Comparison of ENCODE assay signal across 21 mouse cellular contexts in the genomic region with DNA sequence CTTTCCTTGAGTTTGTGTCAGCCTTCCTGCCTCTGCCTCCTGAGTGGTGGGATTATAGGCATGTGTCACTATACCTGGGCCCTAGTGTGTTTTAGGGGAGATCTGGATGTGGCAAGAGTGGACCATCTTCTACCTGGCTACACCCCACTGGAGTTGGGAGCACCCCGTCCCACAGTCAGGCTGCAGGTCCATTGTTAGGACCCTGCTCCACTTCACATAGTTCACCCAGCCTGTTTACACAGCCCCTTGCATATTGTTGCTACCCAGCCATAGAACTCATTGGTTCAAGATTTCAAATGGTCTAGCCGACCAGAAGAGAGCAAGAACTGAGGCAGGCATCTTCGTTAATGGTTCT. TPM values are rescaled to one million over a fixed set of nuclear protein-coding genes. Genes with fewer than 3 reads are reported as not detected.
A peak's percentile ranks its signal among the peaks of the same experiment; 100 is the strongest.
DNase-seq lines count a peak whose midpoint lies in the region; ATAC-seq and TF ChIP-seq lines count a peak whose summit lies in the region.
"Had no signal": no experiment of that assay in that cellular context is flagged by ENCODE, and none has a peak within 500 bp of the region (broad histone marks: within the 10 kb centered on the region; RNA-seq: fewer than 3 reads in every experiment).

No protein-coding gene starts in this region.

- peaks cover 9% of the 10 kb centered on the region; the same call in 1 of the 2 replicates for H3K9me3 ChIP-seq in embryonic facial prominence, embryonic 14.5 days (ENCODE audit: control insufficient read depth, low read length)
- H3K9me3 ChIP-seq in embryonic facial prominence, embryonic 10.5 days: peaks cover 8% of the 10 kb centered on the region
- no peaks in the 10 kb centered on the region for H3K9me3 ChIP-seq in heart, postnatal 0 days (replicated peaks; ENCODE audit: control insufficient read depth, low read length)
- H3K9me3 ChIP-seq in stomach, embryonic 15.5 days: no peaks in the 10 kb centered on the region
- H3K9me3 ChIP-seq: G1E; hindbrain, embryonic 15.5 days had no signal

- intact Hi-C loops in heart, postnatal 25 days (cut with DNase I): no loop called here

- no peak overlapping the region for H3K9ac ChIP-seq in embryonic facial prominence, embryonic 14.5 days (ENCODE audit: low read depth, low read length)
- no peak overlapping the region for H3K9ac ChIP-seq in heart, postnatal 0 days (replicated peaks; ENCODE audit: low read depth, low read length)
- H3K9ac ChIP-seq in stomach, embryonic 15.5 days: no peak overlapping the region
- H3K9ac ChIP-seq: embryonic facial prominence, embryonic 13.5 days; hindbrain, embryonic 15.5 days had no signal

- TF ChIP-seq EP300 in heart, postnatal 0 days (IDR thresholded peaks at IDR 0.05; ENCODE audit: low read depth): no peak

- no peak for TF ChIP-seq CTCF in heart, postnatal 0 days (IDR thresholded peaks at IDR 0.05; ENCODE audit: low read depth)

- H3K27me3 ChIP-seq in embryonic facial prominence, embryonic 14.5 days (replicated peaks; ENCODE audit: control insufficient read depth, insufficient read depth, low read length): no peaks in the 10 kb centered on the region
- no peaks in the 10 kb centered on the region for H3K27me3 ChIP-seq in embryonic facial prominence, embryonic 10.5 days (replicated peaks; ENCODE audit: low read depth, poor library complexity, severe bottlenecking)
- no peaks in the 10 kb centered on the region for H3K27me3 ChIP-seq in heart, postnatal 0 days (ENCODE audit: control insufficient read depth, insufficient read depth, low read length)
- H3K27me3 ChIP-seq in stomach, embryonic 15.5 days (replicated peaks): no peaks in the 10 kb centered on the region
- H3K27me3 ChIP-seq: embryonic facial prominence, embryonic 13.5 days; hindbrain, embryonic 15.5 days had no signal

- 86% methylated on average over 3 of the region's 3 CpGs for WGBS in embryonic facial prominence, embryonic 14.5 days
- WGBS in embryonic facial prominence, embryonic 10.5 days: 95% methylated on average over 3 of the region's 3 CpGs
- 78% methylated on average over 3 of the region's 3 CpGs for WGBS in heart, postnatal 0 days
- WGBS in stomach, embryonic 15.5 days: 76% methylated on average over 3 of the region's 3 CpGs

- H3K4me1 ChIP-seq in embryonic facial prominence, embryonic 14.5 days (ENCODE audit: control insufficient read depth, insufficient read depth, low read length): peaks cover 23% of the 10 kb centered on the region
- H3K4me1 ChIP-seq in embryonic facial prominence, embryonic 10.5 days: peaks cover 5% of the 10 kb centered on the region; the same call in 1 of the 2 replicates
- no peaks in the 10 kb centered on the region for H3K4me1 ChIP-seq in heart, postnatal 0 days (ENCODE audit: control insufficient read depth, insufficient read depth)
- peaks cover 15% of the 10 kb centered on the region; the same call in 1 of the 2 replicates for H3K4me1 ChIP-seq in stomach, embryonic 15.5 days
- H3K4me1 ChIP-seq: hindbrain, embryonic 15.5 days had no signal

- no peak for DNase-seq in embryonic facial prominence, embryonic 14.5 days (ENCODE audit: low spot score)
- DNase-seq in embryonic facial prominence, embryonic 10.5 days (ENCODE audit: low spot score): no peak
- peak; percentile 91 for DNase-seq in heart, adult 11 months
- DNase-seq in heart, postnatal 25 days (ENCODE audit: low spot score): no peak
- DNase-seq in heart, postnatal 0 days (ENCODE audit: low spot score): no peak
- DNase-seq in heart, adult 18-20 months: no peak
- no peak for DNase-seq in cerebellum, adult 18-20 months
- DNase-seq: adrenal gland, adult 8-10 months; B cell, adult 2 months; cerebellum, adult 11 months; cerebellum, adult 9-10 months; cerebellum, postnatal 25 days; gastrocnemius, postnatal 10 days; kidney, adult 11 months had no signal

- H3K4me2 ChIP-seq in embryonic facial prominence, embryonic 14.5 days (ENCODE audit: low read depth, low read length): no peak overlapping the region
- no peak overlapping the region for H3K4me2 ChIP-seq in heart, postnatal 0 days (ENCODE audit: low read depth, low read length)
- no peak overlapping the region for H3K4me2 ChIP-seq in stomach, embryonic 15.5 days
- H3K4me2 ChIP-seq: embryonic facial prominence, embryonic 13.5 days; heart, embryonic 11.5 days; hindbrain, embryonic 15.5 days had no signal

- ATAC-seq in embryonic facial prominence, embryonic 14.5 days (ENCODE audit: low read depth): no peak
- no peak; the same call in 1 of the 2 replicates for ATAC-seq in heart, postnatal 0 days (ENCODE audit: insufficient read depth, low read depth)
- no peak for ATAC-seq in stomach, embryonic 15.5 days (ENCODE audit: insufficient read depth, low FRiP score, low read depth)
- ATAC-seq: CD4-positive, CD25-positive, alpha-beta regulatory T cell, adult 4 months had no signal

- 0 out of 2 replicates have a peak overlapping the region, but pooled peaks have one; percentile 17 for H3K27ac ChIP-seq in embryonic facial prominence, embryonic 14.5 days (replicated peaks; ENCODE audit: low read depth, low read length)
- H3K27ac ChIP-seq in embryonic facial prominence, embryonic 10.5 days (replicated peaks): no peak overlapping the region
- peak overlapping the region; percentile 34; the same call in 1 of the 2 replicates for H3K27ac ChIP-seq in heart, postnatal 0 days (ENCODE audit: low read depth)
- 0 out of 2 replicates have a peak overlapping the region, but pooled peaks have one; percentile 18 for H3K27ac ChIP-seq in stomach, embryonic 15.5 days
- H3K27ac ChIP-seq: embryonic facial prominence, embryonic 13.5 days; hindbrain, embryonic 15.5 days had no signal

- no peaks in the 10 kb centered on the region for H3K36me3 ChIP-seq in embryonic facial prominence, embryonic 14.5 days (ENCODE audit: control insufficient read depth, insufficient read depth, low read length)
- no peaks in the 10 kb centered on the region for H3K36me3 ChIP-seq in embryonic facial prominence, embryonic 10.5 days (replicated peaks)
- no peaks in the 10 kb centered on the region for H3K36me3 ChIP-seq in heart, postnatal 0 days (replicated peaks; ENCODE audit: control insufficient read depth, insufficient read depth, low read length)
- H3K36me3 ChIP-seq in stomach, embryonic 15.5 days: no peaks in the 10 kb centered on the region
- H3K36me3 ChIP-seq: embryonic facial prominence, embryonic 13.5 days; G1E; hindbrain, embryonic 15.5 days had no signal

- no peak overlapping the region for H3K4me3 ChIP-seq in embryonic facial prominence, embryonic 14.5 days (ENCODE audit: low read depth, low read length)
- no peak overlapping the region for H3K4me3 ChIP-seq in embryonic facial prominence, embryonic 10.5 days
- H3K4me3 ChIP-seq in heart, postnatal 0 days (ENCODE audit: low read depth, low read length): no peak overlapping the region
- no peak overlapping the region for H3K4me3 ChIP-seq in stomach, embryonic 15.5 days (replicated peaks)
- H3K4me3 ChIP-seq: embryonic facial prominence, embryonic 13.5 days; erythroblast, embryonic 14.5 days; hindbrain, embryonic 15.5 days had no signal

RNA-seq across cellular contexts. Expression of gene Tll2, which starts 54.6 kb away (rescaled TPM):
- polyA plus RNA-seq in embryonic facial prominence, embryonic 14.5 days (2014; fragmentation: Nextera tagmentation; extraction: Ambion mirVana): 0.82 and 1.2 TPM in 2 replicates
- polyA plus RNA-seq in embryonic facial prominence, embryonic 10.5 days (2016; fragmentation: Nextera tagmentation; extraction: Ambion mirVana): 0.10 and 0.26 TPM in 2 replicates
- total RNA-seq in heart, postnatal 25 days (2021): under 1 TPM; 0.50 to 0.70 TPM
- total RNA-seq in heart, postnatal 0 days (2014; rRNA removed; ENCODE audit: low replicate concordance): 0.15 TPM in 1 of 2 replicates, not detected in the other
- 0.07 and 0.15 TPM in 2 replicates for polyA plus RNA-seq in heart, postnatal 0 days (2015; fragmentation: Nextera tagmentation; extraction: Ambion mirVana)
- total RNA-seq in heart, adult 18-20 months (2021): under 1 TPM; 0.31 to 0.32 TPM
- 0.08 and 0.14 TPM in 2 replicates for polyA plus RNA-seq in stomach, embryonic 15.5 days (2015; fragmentation: Nextera tagmentation; extraction: Ambion mirVana)
- total RNA-seq: G1E had no signal
- polyA plus RNA-seq: CD4-positive, CD25-positive, alpha-beta regulatory T cell, adult 4 months; erythroblast, embryonic 14.5 days; G1E; heart, embryonic 11.5 days had no signal
